Mouse (Mus musculus): ENCODE data around the gene Tra2a. TPM values are rescaled to one million over a fixed set of nuclear protein-coding genes. Genes with fewer than 3 reads are reported as not detected.
A peak's percentile ranks its signal among the peaks of the same experiment; 100 is the strongest.

Tra2a gene
- polyA plus RNA-seq, 2 experiments, result 43.3 to 210 TPM

DNA sequence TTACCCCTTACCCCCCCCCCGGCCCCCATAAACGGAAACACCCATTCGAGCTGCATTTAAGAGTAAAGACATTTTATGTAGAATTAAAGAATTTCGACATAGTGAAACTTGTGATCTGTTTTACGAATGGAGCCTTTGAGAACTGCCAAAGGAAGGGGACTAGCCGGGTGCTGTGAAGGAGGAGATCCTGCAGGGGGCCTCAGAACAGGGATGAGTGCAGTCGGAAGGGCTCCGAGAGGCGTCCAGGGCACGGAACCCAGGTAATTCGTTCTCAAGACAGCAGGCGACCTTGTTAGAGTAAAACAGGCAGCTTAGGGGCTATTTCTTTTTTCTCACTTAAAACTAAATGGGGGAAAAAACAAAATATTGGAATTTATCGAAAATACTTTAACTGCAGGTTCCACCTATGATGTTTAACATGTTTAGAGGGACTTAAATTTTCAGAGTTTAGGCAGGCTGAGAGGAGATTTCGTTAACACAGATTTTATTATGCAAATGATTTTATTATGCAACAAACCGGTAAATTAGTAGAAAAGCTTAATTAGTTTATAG lies 36.6 kb downstream of the Tra2a start:
- ATAC-seq (ENCODE audit: low FRiP score, low read depth), result peak; percentile 53; the same call in 1 of the 2 replicates
- Histone ChIP-seq H3K4me2 (replicated peaks; ENCODE audit: low read depth, low read length, severe bottlenecking) (no peak overlapping the region; the same call in 1 of the 2 replicates), H3K4me3 (replicated peaks; ENCODE audit: low read length) (no peak overlapping the region), H3K9me3 (ENCODE audit: control insufficient read depth, low read length) (no peaks in the 10 kb centered on the region), H3K27me3 (ENCODE audit: control insufficient read depth, insufficient read depth, low read length) (no peaks in the 10 kb centered on the region), H3K36me3 (ENCODE audit: control insufficient read depth, insufficient read depth, low read length) (no peaks in the 10 kb centered on the region), H3K4me1 (ENCODE audit: control insufficient read depth, insufficient read depth, low read length) (no peaks in the 10 kb centered on the region), H3K9ac (ENCODE audit: low read depth, low read length, severe bottlenecking) (no peak overlapping the region), H3K27ac (replicated peaks; ENCODE audit: low read depth, low read length) (no peak overlapping the region)
- peak; percentile 54 for DNase-seq (ENCODE audit: low spot score)
- 6% methylated on average over 15 of the region's 15 CpGs for WGBS
- TF ChIP-seq POLR2A (IDR thresholded peaks at IDR 0.05; ENCODE audit: borderline replicate concordance, extremely low read depth, insufficient read depth, insufficient read length), result no peak

DNA sequence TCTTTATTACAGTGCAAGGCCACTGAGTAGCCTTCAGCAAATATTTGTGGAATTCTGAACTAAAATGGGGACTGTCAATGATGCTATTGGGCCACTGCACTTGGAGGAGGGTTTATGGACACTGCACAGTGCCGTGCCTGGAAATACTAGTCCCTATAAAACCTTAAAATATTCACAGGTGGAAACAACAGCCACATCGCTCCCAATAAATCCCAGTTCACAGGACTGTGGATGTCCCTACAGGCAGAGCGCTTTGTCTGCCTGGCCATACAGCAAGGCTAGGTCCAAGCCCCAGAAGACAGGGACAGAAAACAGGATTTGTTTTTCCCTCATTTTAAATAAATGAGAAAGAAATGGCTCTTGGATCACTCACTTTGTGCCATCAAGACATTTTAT lies 38.1 kb downstream of the Tra2a start:
- TF ChIP-seq POLR2A (IDR thresholded peaks at IDR 0.05; ENCODE audit: borderline replicate concordance, extremely low read depth, insufficient read depth, insufficient read length), result no peak
- ATAC-seq (ENCODE audit: low FRiP score, low read depth) (no peak), DNase-seq (ENCODE audit: low spot score) (no peak)
- H3K4me3 ChIP-seq (replicated peaks; ENCODE audit: low read length), result no peak overlapping the region
- no peaks in the 10 kb centered on the region for H3K27me3 ChIP-seq (ENCODE audit: control insufficient read depth, insufficient read depth, low read length)
- H3K36me3 ChIP-seq (ENCODE audit: control insufficient read depth, insufficient read depth, low read length), result no peaks in the 10 kb centered on the region
- H3K4me2 ChIP-seq (replicated peaks; ENCODE audit: low read depth, low read length, severe bottlenecking), result no peak overlapping the region
- no peak overlapping the region for H3K27ac ChIP-seq (replicated peaks; ENCODE audit: low read depth, low read length)
- no peaks in the 10 kb centered on the region for H3K9me3 ChIP-seq (ENCODE audit: control insufficient read depth, low read length)
- H3K4me1 ChIP-seq (ENCODE audit: control insufficient read depth, insufficient read depth, low read length), result no peaks in the 10 kb centered on the region
- H3K9ac ChIP-seq (ENCODE audit: low read depth, low read length, severe bottlenecking), result no peak overlapping the region
- 37% methylated on average over 3 of the region's 3 CpGs for WGBS

DNA sequence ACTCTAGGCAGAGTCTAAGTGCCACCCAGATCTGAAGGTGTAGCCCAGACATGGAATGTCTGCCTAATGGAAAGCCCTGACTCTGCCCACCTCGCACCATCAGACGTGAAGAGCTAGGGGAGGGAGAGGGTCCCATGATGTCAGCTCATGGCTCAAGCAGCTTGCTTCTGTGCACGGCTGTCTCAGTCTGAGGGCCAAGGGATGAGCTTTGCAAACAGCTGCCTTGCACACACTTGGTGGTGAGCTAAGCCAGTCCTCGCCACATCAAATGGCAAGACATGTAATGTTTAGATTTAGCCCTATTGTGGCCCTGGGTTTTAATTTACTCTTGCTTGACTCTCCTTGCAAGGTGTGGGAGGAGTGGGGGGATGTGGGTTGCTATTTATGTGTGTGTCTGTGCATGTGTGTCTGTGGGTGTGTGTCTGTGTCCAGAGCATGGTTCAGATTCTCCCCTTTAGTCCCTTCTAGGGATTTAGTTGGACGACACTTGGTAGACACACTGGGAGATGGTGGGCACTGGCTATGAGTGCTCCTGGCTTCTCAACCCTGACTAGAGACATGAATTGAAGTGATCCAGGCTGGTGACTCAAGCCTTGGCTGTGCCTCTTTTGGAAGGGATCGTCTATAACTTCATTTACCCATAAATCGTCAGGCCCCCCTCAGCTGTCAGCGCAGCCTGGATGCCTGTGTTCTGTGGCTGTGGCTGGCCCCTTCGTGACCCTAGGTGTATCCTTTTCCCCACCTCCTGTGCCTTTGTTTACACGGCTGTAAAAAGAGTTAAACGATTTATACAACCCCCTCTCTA lies 38.7 kb downstream of the Tra2a start:
- Histone ChIP-seq H3K9me3 (ENCODE audit: control insufficient read depth, low read length) (no peaks in the 10 kb centered on the region), H3K4me1 (ENCODE audit: control insufficient read depth, insufficient read depth, low read length) (no peaks in the 10 kb centered on the region), H3K27ac (replicated peaks; ENCODE audit: low read depth, low read length) (no peak overlapping the region), H3K9ac (ENCODE audit: low read depth, low read length, severe bottlenecking) (no peak overlapping the region), H3K4me3 (replicated peaks; ENCODE audit: low read length) (no peak overlapping the region), H3K4me2 (replicated peaks; ENCODE audit: low read depth, low read length, severe bottlenecking) (no peak overlapping the region), H3K27me3 (ENCODE audit: control insufficient read depth, insufficient read depth, low read length) (no peaks in the 10 kb centered on the region), H3K36me3 (ENCODE audit: control insufficient read depth, insufficient read depth, low read length) (no peaks in the 10 kb centered on the region)
- ATAC-seq (ENCODE audit: low FRiP score, low read depth) (no peak), DNase-seq (ENCODE audit: low spot score) (no peak)
- WGBS, result 30% methylated on average over 11 of the region's 11 CpGs
- no peak for TF ChIP-seq POLR2A (IDR thresholded peaks at IDR 0.05; ENCODE audit: borderline replicate concordance, extremely low read depth, insufficient read depth, insufficient read length)

DNA sequence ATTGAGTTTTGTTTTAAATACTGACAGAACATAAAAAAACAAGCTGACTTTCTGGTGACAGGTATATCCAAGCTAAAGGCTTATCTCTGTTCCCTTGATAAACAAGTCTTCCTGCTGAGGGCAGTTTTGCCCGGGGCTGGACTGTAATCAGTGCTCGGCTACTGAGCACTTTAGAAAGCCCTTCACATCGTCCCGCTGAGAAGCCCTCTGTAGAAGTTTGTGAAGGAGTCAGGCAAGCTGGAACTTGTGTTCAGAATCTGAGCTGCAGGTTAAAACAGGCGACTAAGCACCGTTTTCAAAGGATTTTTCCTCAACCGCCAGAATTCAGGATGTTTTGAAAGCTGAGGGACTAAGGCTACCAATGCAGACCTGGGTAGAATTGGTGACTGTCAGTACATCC lies 41.9 kb downstream of the Tra2a start:
- Histone ChIP-seq H3K9ac (ENCODE audit: low read depth, low read length, severe bottlenecking) (no peak overlapping the region), H3K27me3 (ENCODE audit: control insufficient read depth, insufficient read depth, low read length) (no peaks in the 10 kb centered on the region), H3K4me3 (replicated peaks; ENCODE audit: low read length) (no peak overlapping the region), H3K4me2 (replicated peaks; ENCODE audit: low read depth, low read length, severe bottlenecking) (no peak overlapping the region), H3K36me3 (ENCODE audit: control insufficient read depth, insufficient read depth, low read length) (no peaks in the 10 kb centered on the region), H3K4me1 (ENCODE audit: control insufficient read depth, insufficient read depth, low read length) (no peaks in the 10 kb centered on the region), H3K27ac (replicated peaks; ENCODE audit: low read depth, low read length) (no peak overlapping the region), H3K9me3 (ENCODE audit: control insufficient read depth, low read length) (no peaks in the 10 kb centered on the region)
- TF ChIP-seq POLR2A (IDR thresholded peaks at IDR 0.05; ENCODE audit: borderline replicate concordance, extremely low read depth, insufficient read depth, insufficient read length), result no peak
- WGBS, result 9% methylated on average over 7 of the region's 7 CpGs
- DNase-seq (ENCODE audit: low spot score) (no peak), ATAC-seq (ENCODE audit: low FRiP score, low read depth) (no peak)

DNA sequence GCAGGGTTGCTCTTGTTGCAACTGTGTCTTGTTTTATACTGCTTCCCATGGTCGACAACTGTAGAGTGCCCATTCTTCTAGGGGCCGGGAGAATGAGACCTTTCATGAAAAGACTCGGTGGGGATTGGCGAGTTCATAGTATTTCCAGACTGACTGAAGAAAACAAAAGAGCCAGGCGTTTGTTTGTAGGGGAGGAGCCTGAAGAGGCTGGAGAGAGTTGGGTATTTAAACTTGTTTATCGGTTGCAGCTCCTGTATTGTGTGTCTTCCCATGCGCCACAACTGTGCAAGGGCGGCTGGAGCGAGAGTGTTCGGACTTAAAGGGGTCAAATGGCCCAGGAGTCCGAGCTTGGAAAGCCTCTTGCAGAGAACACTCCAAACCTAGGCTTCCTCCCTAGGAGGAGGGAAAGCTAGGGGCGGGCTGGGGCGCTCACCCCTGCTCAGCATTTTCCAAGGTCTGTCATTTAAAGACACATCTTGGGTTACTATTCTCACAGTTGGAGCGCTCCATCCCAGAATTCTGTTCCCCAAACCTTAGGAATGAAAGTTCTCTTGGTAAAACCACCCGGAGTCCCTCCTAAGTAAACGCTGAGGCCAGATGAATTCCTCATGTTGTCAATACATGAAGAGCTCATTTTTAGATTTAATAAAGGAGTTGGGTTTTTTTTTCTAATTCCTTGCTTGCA lies 43.8 kb downstream of the Tra2a start:
- DNase-seq (ENCODE audit: low spot score), result no peak
- no peak for ATAC-seq (ENCODE audit: low FRiP score, low read depth)
- H3K36me3 ChIP-seq (ENCODE audit: control insufficient read depth, insufficient read depth, low read length), result no peaks in the 10 kb centered on the region
- 0 out of 2 replicates have a peak overlapping the region, but pooled peaks have one; percentile 1 for H3K4me3 ChIP-seq (replicated peaks; ENCODE audit: low read length)
- H3K4me1 ChIP-seq (ENCODE audit: control insufficient read depth, insufficient read depth, low read length), result no peaks in the 10 kb centered on the region
- TF ChIP-seq POLR2A (IDR thresholded peaks at IDR 0.05; ENCODE audit: borderline replicate concordance, extremely low read depth, insufficient read depth, insufficient read length), result no peak
- peak overlapping the region; percentile 32 for H3K4me2 ChIP-seq (replicated peaks; ENCODE audit: low read depth, low read length, severe bottlenecking)
- no peak overlapping the region for H3K27ac ChIP-seq (replicated peaks; ENCODE audit: low read depth, low read length)
- 0 out of 2 replicates have a peak overlapping the region, but pooled peaks have one; percentile 2 for H3K9ac ChIP-seq (ENCODE audit: low read depth, low read length, severe bottlenecking)
- no peaks in the 10 kb centered on the region for H3K27me3 ChIP-seq (ENCODE audit: control insufficient read depth, insufficient read depth, low read length)
- 4% methylated on average over 16 of the region's 16 CpGs for WGBS
- H3K9me3 ChIP-seq (ENCODE audit: control insufficient read depth, low read length), result no peaks in the 10 kb centered on the region

Measured in limb, embryonic 14.5 days (tissue).